Mouse (Mus musculus) heart, embryonic 15.5 days (tissue): ENCODE data around the gene Tm7sf3. TPM values are rescaled to one million over a fixed set of nuclear protein-coding genes. Genes with fewer than 3 reads are reported as not detected.

ENCODE experiments used
- ATAC-seq: fragments of 200-750 bp; cut with Nextera tagmentation; replicated peaks from 2 replicates; pipeline ENCODE4 v1.8.0; 2017; ENCODE audit warnings: low read depth, moderate TSS enrichment; ENCODE audit not compliant: insufficient number of reproducible peaks, insufficient read depth, low FRiP score
- H3K27ac ChIP-seq: fragments of 300-500 bp; sonication (generic); 2 replicates; pipeline ENCODE4 v1.5.1; 2015; ENCODE audit warnings: mild to moderate bottlenecking, inconsistent platforms
- H3K27me3 ChIP-seq: fragments of 300-500 bp; sonication (generic); 2 replicates; pipeline ENCODE4 v1.6.1; 2015; ENCODE audit warnings: inconsistent platforms
- H3K36me3 ChIP-seq: fragments of 300-500 bp; sonication (generic); 2 replicates; pipeline ENCODE4 v1.6.1; 2015; ENCODE audit warnings: mild to moderate bottlenecking, inconsistent platforms
- H3K4me1 ChIP-seq: fragments of 300-500 bp; sonication (generic); replicated peaks from 2 replicates; pipeline ENCODE4 v1.6.1; 2015; ENCODE audit warnings: inconsistent platforms
- H3K4me2 ChIP-seq: fragments of 300-500 bp; sonication (generic); 2 replicates; pipeline ENCODE4 v1.6.1; 2015; ENCODE audit warnings: inconsistent platforms, mild to moderate bottlenecking, moderate library complexity
- H3K4me3 ChIP-seq: fragments of 300-500 bp; sonication (generic); 2 replicates; pipeline ENCODE4 v1.5.1; 2015; ENCODE audit warnings: mild to moderate bottlenecking, inconsistent platforms
- H3K9ac ChIP-seq: fragments of 300-500 bp; sonication (generic); 2 replicates; pipeline ENCODE4 v1.6.1; 2015; ENCODE audit warnings: mild to moderate bottlenecking, inconsistent platforms
- H3K9me3 ChIP-seq: fragments of 300-500 bp; sonication (generic); replicated peaks from 2 replicates; pipeline ENCODE4 v1.6.1; 2016; ENCODE audit warnings: inconsistent platforms
- whole genome bisulfite sequencing: fragments of 180-500 bp; shearing (Covaris S2); methylation state at CpG from one replicate; pipeline ENCODE4 v1.1.7; 2015; ENCODE audit warnings: mixed read lengths; 5-methylcytosine and 5-hydroxymethylcytosine counted together
- polyA plus RNA-seq: library from polyadenylated mRNA; unstranded; fragments of >200 nt; fragmentation: Nextera tagmentation; extraction: Ambion mirVana; gene quantifications from 2 replicates; pipeline ENCODE4 v1.2.1, GENCODE M21; 2015

The Tm7sf3 gene
- polyA plus RNA-seq, 1 experiment from 2014 or later = 32.8 TPM

DNA sequence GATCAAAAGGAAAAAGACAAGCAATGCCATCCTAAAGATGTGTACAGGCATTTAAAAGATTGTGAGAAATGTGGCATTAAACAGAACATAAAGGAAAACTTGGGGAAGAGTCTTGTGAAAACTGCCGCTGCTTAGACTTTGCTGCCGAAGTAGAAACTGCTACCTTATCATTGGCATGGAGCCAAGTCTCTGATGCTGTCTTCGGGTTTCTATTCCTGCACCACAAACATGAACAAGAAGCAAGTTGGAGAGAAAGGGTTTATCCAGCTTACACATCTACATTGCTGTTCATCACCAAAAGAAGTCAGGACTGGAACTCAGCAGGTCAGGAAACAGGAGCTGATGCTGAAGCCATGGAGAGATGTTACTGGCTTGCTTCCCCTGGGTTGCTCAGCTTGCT lies 10.6 kb upstream of the Tm7sf3 start:
- peaks cover 6% of the 10 kb centered on the region for H3K4me1 ChIP-seq
- no peak overlapping the region for H3K9ac ChIP-seq
- H3K27ac ChIP-seq = 0 out of 2 replicates have a peak overlapping the region, but pooled peaks have one; percentile 12
- ATAC-seq = no peak
- no peaks in the 10 kb centered on the region for H3K9me3 ChIP-seq
- H3K4me2 ChIP-seq = 0 out of 2 replicates have a peak overlapping the region, but pooled peaks have one; percentile 9
- WGBS = 21% methylated on average over 3 of the region's 3 CpGs
- H3K4me3 ChIP-seq = no peak overlapping the region
- H3K27me3 ChIP-seq = no peaks in the 10 kb centered on the region
- H3K36me3 ChIP-seq = peaks cover 16% of the 10 kb centered on the region

- ATAC-seq = no peak
- Histone ChIP-seq H3K4me1 (peaks cover 6% of the 10 kb centered on the region), H3K27ac (no peak overlapping the region), H3K9ac (no peak overlapping the region), H3K36me3 (peaks cover 16% of the 10 kb centered on the region), H3K9me3 (no peaks in the 10 kb centered on the region), H3K27me3 (no peaks in the 10 kb centered on the region), H3K4me3 (no peak overlapping the region), H3K4me2 (no peak overlapping the region)
Measured at GRCm38 (mm10) chr6:146651431-146651830, 8.8 kb upstream of the Tm7sf3 start.

DNA sequence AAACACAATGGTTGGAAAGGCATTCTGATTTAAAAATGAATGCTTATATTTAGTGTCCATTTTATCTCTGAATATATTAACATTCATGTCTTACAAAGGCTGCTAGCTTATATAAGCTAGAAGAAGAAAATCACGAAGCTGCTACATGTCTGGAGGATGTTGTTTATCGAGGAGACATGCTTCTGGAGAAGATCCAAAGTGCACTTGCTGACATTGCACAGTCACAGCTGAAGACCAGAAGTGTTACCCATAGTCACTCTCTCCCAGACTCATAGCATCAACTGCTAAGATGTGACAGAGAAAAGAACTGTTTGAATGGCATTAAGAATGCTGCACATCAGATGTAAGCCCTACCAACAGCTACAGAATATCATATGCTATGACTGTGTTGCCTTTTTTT lies 7.4 kb upstream of the Tm7sf3 start:
- Histone ChIP-seq H3K9me3 (no peaks in the 10 kb centered on the region), H3K9ac (no peak overlapping the region), H3K27ac (no peak overlapping the region), H3K4me2 (no peak overlapping the region), H3K27me3 (no peaks in the 10 kb centered on the region), H3K4me1 (peaks cover 6% of the 10 kb centered on the region), H3K36me3 (peaks cover 16% of the 10 kb centered on the region), H3K4me3 (no peak overlapping the region)
- 61% methylated on average over 2 of the region's 2 CpGs for WGBS
- ATAC-seq = no peak

DNA sequence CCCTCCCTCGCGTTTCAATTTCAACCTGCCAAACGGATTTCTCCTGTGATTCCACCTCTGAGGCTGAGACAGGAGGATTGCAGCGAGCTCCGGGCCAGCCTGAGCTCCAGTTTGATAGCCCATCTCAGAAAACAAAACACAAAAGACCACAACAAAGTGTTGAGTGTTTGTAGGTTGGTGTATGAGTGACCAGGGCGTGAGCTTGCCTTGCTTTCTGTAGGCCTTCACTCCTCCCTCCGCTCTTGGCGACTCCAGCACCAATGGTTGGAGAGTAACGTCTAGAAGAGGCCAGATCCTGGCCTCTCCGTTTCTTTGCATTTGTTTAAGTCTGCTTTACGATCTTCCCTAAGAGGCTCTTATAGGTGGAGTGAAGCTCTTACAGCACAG lies 553 bp upstream of the Tm7sf3 start:
- Histone ChIP-seq H3K4me1 (peaks cover 8% of the 10 kb centered on the region), H3K27me3 (no peaks in the 10 kb centered on the region), H3K4me2 (peak overlapping the region; percentile 80), H3K27ac (peak overlapping the region; percentile 95), H3K9ac (peak overlapping the region; percentile 92), H3K9me3 (no peaks in the 10 kb centered on the region), H3K36me3 (no peaks in the 10 kb centered on the region; the same call in 1 of the 2 replicates), H3K4me3 (peak overlapping the region; percentile 87)
- ATAC-seq = no peak
- 22% methylated on average over 11 of the region's 11 CpGs for WGBS

DNA sequence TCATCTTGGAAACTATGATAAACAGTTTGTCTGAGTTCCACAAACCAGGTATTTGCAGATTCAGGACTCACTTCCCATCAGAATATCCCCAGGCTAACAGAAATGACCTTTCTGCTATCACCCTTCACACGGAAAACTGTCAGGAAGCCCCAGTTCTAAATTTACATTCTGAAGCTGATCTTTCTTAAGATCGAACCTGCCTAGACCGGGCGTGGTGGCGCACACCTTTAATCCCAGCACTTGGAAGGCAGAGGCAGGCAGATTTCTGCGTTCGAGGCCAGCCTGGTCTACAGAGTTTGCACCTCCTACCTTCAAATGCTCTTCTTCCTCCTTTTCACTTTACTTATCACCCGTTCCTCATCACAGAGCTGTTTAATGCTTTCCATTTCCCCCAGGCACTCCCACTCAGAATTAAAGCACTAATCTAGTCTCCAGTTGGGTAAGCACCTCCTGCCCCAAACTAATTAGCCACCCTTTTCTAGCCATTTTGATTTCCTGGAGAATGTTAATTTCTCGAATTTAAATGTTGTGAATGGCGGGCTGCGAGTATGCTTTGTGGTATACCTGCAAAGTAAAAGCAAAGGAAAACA lies 908 bp downstream of the Tm7sf3 start:
- 64% methylated on average over 11 of the region's 11 CpGs for WGBS
- peak overlapping the region; percentile 58 for H3K27ac ChIP-seq

GRCm38 (mm10) chr6:146640991-146641390 lies 1.6 kb downstream of the Tm7sf3 start:
- Histone ChIP-seq H3K27me3 (no peaks in the 10 kb centered on the region), H3K4me3 (no peak overlapping the region), H3K36me3 (no peaks in the 10 kb centered on the region), H3K4me1 (peaks cover 8% of the 10 kb centered on the region), H3K27ac (no peak overlapping the region), H3K9me3 (no peaks in the 10 kb centered on the region), H3K9ac (no peak overlapping the region), H3K4me2 (no peak overlapping the region)
- ATAC-seq = no peak
- 78% methylated on average over 6 of the region's 6 CpGs for WGBS

More for the DNA sequence above, 908 bp downstream of the Tm7sf3 start:
- peak overlapping the region; percentile 57 for H3K9ac ChIP-seq
- peak overlapping the region; percentile 80 for H3K4me2 ChIP-seq
- no peaks in the 10 kb centered on the region for H3K36me3 ChIP-seq
- no peak for ATAC-seq
- H3K9me3 ChIP-seq = no peaks in the 10 kb centered on the region
- peak overlapping the region; percentile 87 for H3K4me3 ChIP-seq
- peaks cover 8% of the 10 kb centered on the region for H3K4me1 ChIP-seq
- H3K27me3 ChIP-seq = no peaks in the 10 kb centered on the region

DNA sequence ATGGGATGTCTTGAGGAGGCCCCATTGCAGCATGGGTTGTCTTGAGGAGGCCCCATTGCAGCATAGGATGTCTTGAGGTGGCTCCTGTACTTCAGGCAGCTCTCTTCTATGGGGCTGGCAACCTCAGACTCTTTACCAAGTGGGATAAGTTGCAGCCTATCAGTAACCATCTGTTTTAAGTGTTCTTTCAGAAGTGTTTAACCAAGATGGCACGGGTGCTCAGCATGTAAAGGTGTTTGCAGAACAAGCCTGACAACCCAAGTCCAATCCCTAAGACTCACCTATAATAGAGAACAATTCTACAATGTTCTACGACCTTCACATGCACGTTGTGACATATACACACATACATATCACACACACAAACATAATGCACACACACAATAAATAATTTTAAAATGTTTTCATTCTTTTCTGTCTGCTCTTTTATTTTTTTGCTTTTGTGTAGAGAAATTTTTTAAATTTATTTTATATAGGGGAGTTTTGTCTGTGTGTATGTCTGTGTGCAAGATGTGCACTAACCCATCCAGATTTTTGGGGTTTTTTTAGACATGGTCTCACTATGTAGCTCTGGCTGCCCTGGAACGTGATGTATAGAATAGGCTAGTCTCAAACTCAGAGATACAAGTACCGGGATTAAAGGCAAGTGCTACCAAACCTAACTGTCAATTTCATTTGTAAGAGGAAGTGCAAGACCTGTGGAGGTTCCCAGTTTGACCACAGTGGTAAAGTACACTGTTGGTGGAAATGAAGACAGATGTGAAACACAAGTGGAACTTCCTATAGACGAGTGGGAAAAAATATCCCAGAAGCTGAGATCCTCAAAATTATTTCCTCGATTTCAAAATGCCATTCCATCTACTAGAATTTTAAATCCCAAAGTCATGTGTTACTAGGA lies 2.3 kb downstream of the Tm7sf3 start:
- peaks cover 8% of the 10 kb centered on the region for H3K4me1 ChIP-seq
- H3K4me3 ChIP-seq = no peak overlapping the region
- 82% methylated on average over 7 of the region's 7 CpGs for WGBS
- ATAC-seq = no peak
- no peaks in the 10 kb centered on the region for H3K9me3 ChIP-seq
- H3K27ac ChIP-seq = no peak overlapping the region
- no peak overlapping the region for H3K9ac ChIP-seq
- no peaks in the 10 kb centered on the region for H3K27me3 ChIP-seq
- no peaks in the 10 kb centered on the region for H3K36me3 ChIP-seq
- no peak overlapping the region for H3K4me2 ChIP-seq

GRCm38 (mm10) chr6:146636482-146636881 lies 6.1 kb downstream of the Tm7sf3 start:
- 69% methylated on average over 5 of the region's 5 CpGs for WGBS
- Histone ChIP-seq H3K4me1 (peaks cover 21% of the 10 kb centered on the region), H3K27me3 (no peaks in the 10 kb centered on the region), H3K9ac (no peak overlapping the region), H3K4me3 (no peak overlapping the region), H3K27ac (no peak overlapping the region), H3K4me2 (no peak overlapping the region), H3K9me3 (no peaks in the 10 kb centered on the region), H3K36me3 (no peaks in the 10 kb centered on the region)
- ATAC-seq = no peak

GRCm38 (mm10) chr6:146634759-146635606 lies 7.6 kb downstream of the Tm7sf3 start:
- Histone ChIP-seq H3K9me3 (no peaks in the 10 kb centered on the region), H3K27ac (peak overlapping the region; percentile 91), H3K4me3 (peak overlapping the region; percentile 79), H3K4me2 (peak overlapping the region; percentile 76), H3K9ac (no peak overlapping the region), H3K36me3 (no peaks in the 10 kb centered on the region), H3K4me1 (peaks cover 28% of the 10 kb centered on the region), H3K27me3 (no peaks in the 10 kb centered on the region)
- no peak for ATAC-seq
- WGBS = 53% methylated on average over 4 of the region's 4 CpGs

DNA sequence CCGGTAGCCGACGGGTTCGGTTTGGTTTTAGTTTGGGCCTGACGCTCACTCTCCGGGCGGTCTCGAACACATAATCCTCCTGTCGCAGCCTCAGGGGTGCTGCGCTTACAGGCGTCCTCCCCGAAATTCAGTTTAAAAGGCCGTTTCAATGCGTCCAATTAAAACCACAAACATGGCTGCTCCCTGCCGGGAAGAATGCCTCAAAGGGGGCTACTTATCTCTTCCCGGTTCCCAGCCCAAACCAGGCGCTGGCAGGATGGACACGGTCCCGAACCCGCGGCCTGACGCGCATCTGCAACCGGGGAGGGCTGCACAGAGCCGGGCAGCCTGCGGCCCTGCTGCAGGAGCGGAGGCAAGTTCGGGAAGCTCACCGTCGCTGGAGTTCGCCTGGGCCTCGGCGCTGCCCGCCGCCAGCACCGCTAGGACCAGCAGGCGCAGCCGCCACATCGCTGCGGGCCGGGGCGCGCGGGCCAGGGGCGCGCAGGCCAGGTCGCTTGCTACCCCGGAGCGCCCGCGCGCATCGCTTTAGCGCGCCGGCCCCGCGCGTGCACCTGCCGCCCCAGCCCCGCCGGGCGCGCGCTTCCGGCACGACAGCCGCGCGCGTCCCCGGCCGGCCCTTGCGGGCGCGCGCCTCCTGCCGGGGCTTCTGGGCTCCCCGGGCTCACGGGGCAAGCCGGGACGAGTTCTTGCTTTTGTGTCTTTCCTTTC lies 8.5 kb downstream of the Tm7sf3 start:
- Histone ChIP-seq H3K9me3 (no peaks in the 10 kb centered on the region), H3K27me3 (no peaks in the 10 kb centered on the region), H3K36me3 (no peaks in the 10 kb centered on the region), H3K4me1 (peaks cover 29% of the 10 kb centered on the region), H3K4me3 (peak overlapping the region; percentile 79), H3K4me2 (peak overlapping the region; percentile 76), H3K27ac (peak overlapping the region; percentile 91), H3K9ac (peak overlapping the region; percentile 84)
- peak; percentile 94 for ATAC-seq
- under 1% methylated on average over 78 of the region's 82 CpGs for WGBS
